Mouse (Mus musculus) olfactory bulb, adult 2 months (tissue): Measurements from ENCODE around the gene Ccdc92.

Experiments used
- CTCF ChIP-seq: fragments of 200-500 bp; IDR thresholded peaks from 2 replicates; pipeline ENCODE4 v1.5.1; 2012; ENCODE audit warnings: low read depth, mild to moderate bottlenecking, low read length, moderate library complexity; ENCODE audit not compliant: insufficient read depth
- POLR2A ChIP-seq: fragments of 200-500 bp; IDR thresholded peaks from 2 replicates; pipeline ENCODE4 v1.6.1; 2012; ENCODE audit warnings: mild to moderate bottlenecking, low read depth, low read length, moderate library complexity; ENCODE audit not compliant: insufficient read depth

- no peak for TF ChIP-seq POLR2A
- TF ChIP-seq CTCF: no peak
Observed at GRCm38 (mm10) chr5:124861463-124861862, 761 bp downstream of the Ccdc92 start.
